Mouse (Mus musculus) testis, adult 2 months (tissue): ENCODE measurements around the gene Olfr921. TPM values are rescaled to one million over a fixed set of nuclear protein-coding genes. Genes with fewer than 3 reads are reported as not detected.

Experiments
- H3K27ac ChIP-seq: fragments of 200-500 bp; 2 replicates; pipeline ENCODE4 v1.5.1; 2012; ENCODE audit warnings: low read depth, low read length; ENCODE audit not compliant: control insufficient read depth, insufficient read depth
- H3K27me3 ChIP-seq: fragments of 200-500 bp; 2 replicates; pipeline ENCODE4 v1.6.1; 2012; ENCODE audit warnings: mild to moderate bottlenecking, low read length, moderate library complexity; ENCODE audit not compliant: control insufficient read depth, insufficient read depth
- H3K36me3 ChIP-seq: fragments of 200-500 bp; 2 replicates; pipeline ENCODE4 v1.6.1; 2012; ENCODE audit warnings: mild to moderate bottlenecking, low read length; ENCODE audit not compliant: control insufficient read depth, insufficient read depth
- H3K4me1 ChIP-seq: fragments of 200-500 bp; 2 replicates; pipeline ENCODE4 v1.6.1; 2012; ENCODE audit warnings: low read length; ENCODE audit not compliant: control insufficient read depth, insufficient read depth
- H3K4me3 ChIP-seq: fragments of 200-500 bp; 2 replicates; pipeline ENCODE4 v1.5.1; 2012; ENCODE audit warnings: low read depth, mild to moderate bottlenecking, low read length, moderate library complexity, mixed read lengths; ENCODE audit not compliant: control insufficient read depth
- CTCF ChIP-seq: fragments of 200-500 bp; IDR thresholded peaks from 2 replicates; pipeline ENCODE4 v1.5.1; 2012; ENCODE audit warnings: low read depth, mild to moderate bottlenecking, inconsistent platforms, low read length, moderate library complexity; ENCODE audit not compliant: control insufficient read depth, insufficient read depth, insufficient replicate concordance
- POLR2A ChIP-seq: fragments of 200-500 bp; IDR thresholded peaks from 2 replicates; pipeline ENCODE4 v1.6.1; 2012; ENCODE audit warnings: low read depth, mild to moderate bottlenecking, inconsistent platforms, low read length, moderate library complexity; ENCODE audit not compliant: control insufficient read depth
- polyA plus RNA-seq: library from polyadenylated mRNA; depleted of rRNA; stranded (reverse); fragments of >200 nt; gene quantifications from 2 replicates; pipeline ENCODE4 v1.2.3, GENCODE M21; 2012; rRNA removed

The Olfr921 gene
- polyA plus RNA-seq = not detected in 2 replicates

GRCm38 (mm10) chr9:38772768-38773167 lies at the start of gene Olfr921:
Gene Olfr921 (plus strand): TSS chr9:38773068.
- Histone ChIP-seq H3K27me3 (no peaks in the 10 kb centered on the region), H3K36me3 (no peaks in the 10 kb centered on the region), H3K4me3 (no peak within 1 kb of the TSS), H3K27ac (no peak within 1 kb of the TSS), H3K4me1 (no peaks in the 10 kb centered on the region)
- TF ChIP-seq POLR2A = no peak
- no peak for TF ChIP-seq CTCF

- no peak overlapping the region for H3K27ac ChIP-seq
- H3K27me3 ChIP-seq = no peaks in the 10 kb centered on the region
- no peaks in the 10 kb centered on the region for H3K4me1 ChIP-seq
- H3K4me3 ChIP-seq = no peak overlapping the region
- TF ChIP-seq CTCF (no peak), POLR2A (no peak)
- no peaks in the 10 kb centered on the region for H3K36me3 ChIP-seq
Observed at GRCm38 (mm10) chr9:38724044-38724443, 48.8 kb upstream of the Olfr921 start.

GRCm38 (mm10) chr9:38728218-38728617 lies 44.6 kb upstream of the Olfr921 start:
- Histone ChIP-seq H3K4me1 (no peaks in the 10 kb centered on the region), H3K36me3 (no peaks in the 10 kb centered on the region), H3K27me3 (no peaks in the 10 kb centered on the region), H3K4me3 (no peak overlapping the region), H3K27ac (no peak overlapping the region)
- TF ChIP-seq POLR2A (no peak), CTCF (no peak)

DNA sequence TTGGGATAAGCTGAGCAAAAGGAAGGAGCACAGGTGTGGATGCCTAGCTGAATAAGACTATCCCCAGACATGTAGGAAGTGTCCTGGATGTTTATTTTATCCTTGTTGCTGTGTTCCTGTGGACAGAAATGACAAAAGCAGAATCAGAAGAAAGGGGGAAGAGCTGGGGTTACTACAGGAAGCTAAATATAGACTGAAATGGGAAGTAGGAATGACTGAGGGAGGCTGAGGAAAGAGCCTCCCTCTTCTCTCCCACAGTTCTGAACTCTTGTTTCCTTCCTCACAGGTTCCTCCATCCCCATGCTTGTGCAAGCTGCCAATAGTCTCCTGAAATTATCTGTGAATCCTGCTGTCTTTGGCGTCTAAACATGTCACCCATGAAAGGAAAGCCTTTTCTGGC lies 31.5 kb upstream of the Olfr921 start:
- H3K4me3 ChIP-seq = no peak overlapping the region
- H3K27ac ChIP-seq = no peak overlapping the region
- no peaks in the 10 kb centered on the region for H3K27me3 ChIP-seq
- no peaks in the 10 kb centered on the region for H3K36me3 ChIP-seq
- H3K4me1 ChIP-seq = no peaks in the 10 kb centered on the region
- TF ChIP-seq CTCF (no peak), POLR2A (no peak)

- Histone ChIP-seq H3K4me1 (no peaks in the 10 kb centered on the region), H3K4me3 (no peak overlapping the region), H3K27ac (no peak overlapping the region), H3K36me3 (no peaks in the 10 kb centered on the region), H3K27me3 (no peaks in the 10 kb centered on the region)
- no peak for TF ChIP-seq POLR2A
- TF ChIP-seq CTCF = no peak
Observed at GRCm38 (mm10) chr9:38744619-38745315, 28.1 kb upstream of the Olfr921 start.

- no peak for TF ChIP-seq POLR2A
- TF ChIP-seq CTCF = no peak
- H3K27ac ChIP-seq = no peak within 1 kb of the TSS
- no peaks in the 10 kb centered on the region for H3K4me1 ChIP-seq
- H3K4me3 ChIP-seq = no peak within 1 kb of the TSS
- H3K36me3 ChIP-seq = no peaks in the 10 kb centered on the region
- H3K27me3 ChIP-seq = no peaks in the 10 kb centered on the region
Observed at GRCm38 (mm10) chr9:38751999-38752398, 20.9 kb upstream of the Olfr921 start, which contains the start of gene Olfr920. Gene Olfr920 (plus strand): TSS chr9:38752299.

DNA sequence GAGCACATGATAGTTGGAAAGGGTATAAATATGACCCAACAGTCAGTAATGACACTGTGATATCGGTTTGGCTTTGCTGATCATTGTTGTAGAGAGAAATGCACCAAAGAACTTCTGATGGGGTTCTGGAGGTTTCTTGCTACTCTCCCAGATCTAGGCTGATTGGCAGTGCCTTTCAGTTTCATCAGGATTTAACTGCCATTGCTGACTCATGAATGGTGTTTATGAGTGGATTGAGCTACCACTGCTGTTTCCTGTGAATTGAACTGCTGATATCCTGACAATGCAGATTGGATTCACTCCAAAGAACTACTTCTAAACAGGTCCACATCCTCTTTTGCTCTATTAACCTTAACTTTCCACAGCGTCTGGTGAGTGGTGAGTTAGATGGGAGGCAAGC lies 19.8 kb downstream of the Olfr921 start:
- Histone ChIP-seq H3K27ac (no peak overlapping the region), H3K36me3 (no peaks in the 10 kb centered on the region), H3K4me1 (no peaks in the 10 kb centered on the region), H3K4me3 (no peak overlapping the region), H3K27me3 (no peaks in the 10 kb centered on the region)
- TF ChIP-seq CTCF = no peak
- TF ChIP-seq POLR2A = no peak

GRCm38 (mm10) chr9:38805696-38806095 lies 32.8 kb downstream of the Olfr921 start:
- no peaks in the 10 kb centered on the region for H3K36me3 ChIP-seq
- no peak overlapping the region for H3K4me3 ChIP-seq
- no peaks in the 10 kb centered on the region for H3K27me3 ChIP-seq
- H3K4me1 ChIP-seq = no peaks in the 10 kb centered on the region
- TF ChIP-seq POLR2A (no peak), CTCF (no peak)
- H3K27ac ChIP-seq = no peak overlapping the region
